Mouse (Mus musculus) embryo, embryonic 10 days (tissue): ENCODE measurements around the gene Cd8a.
"Not testable (repeated sequence)": the region's sequence is repeated elsewhere in the genome, so short reads cannot be mapped to it uniquely, and the experiment has no call there.

Experiments used
- DNase-seq: peaks from one replicate; pipeline ENCODE4 v3.0.0-alpha.2; 2015; ENCODE audit warnings: low spot score

Gene Cd8a

DNA sequence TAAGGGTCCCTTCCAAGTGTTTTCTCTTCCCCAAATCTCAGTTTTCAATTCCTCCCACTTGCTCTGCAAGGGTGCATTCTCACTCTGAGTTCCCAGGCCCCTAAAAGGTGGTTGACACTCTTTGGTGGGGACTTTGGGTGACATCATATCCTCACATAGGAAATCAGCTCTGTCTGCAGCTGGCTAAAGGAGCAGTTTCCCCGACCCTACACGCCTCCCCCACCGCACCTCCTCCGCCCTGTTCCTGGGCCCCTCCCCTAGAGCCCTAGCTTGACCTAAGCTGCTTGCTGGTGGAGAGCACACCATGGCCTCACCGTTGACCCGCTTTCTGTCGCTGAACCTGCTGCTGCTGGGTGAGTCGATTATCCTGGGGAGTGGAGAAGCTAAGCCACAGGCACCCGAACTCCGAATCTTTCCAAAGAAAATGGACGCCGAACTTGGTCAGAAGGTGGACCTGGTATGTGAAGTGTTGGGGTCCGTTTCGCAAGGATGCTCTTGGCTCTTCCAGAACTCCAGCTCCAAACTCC, at the start of gene Cd8a:
TSS of gene Cd8a (plus strand) at position 179 of the 527 bp plus-strand sequence.
- no peak for DNase-seq

DNA sequence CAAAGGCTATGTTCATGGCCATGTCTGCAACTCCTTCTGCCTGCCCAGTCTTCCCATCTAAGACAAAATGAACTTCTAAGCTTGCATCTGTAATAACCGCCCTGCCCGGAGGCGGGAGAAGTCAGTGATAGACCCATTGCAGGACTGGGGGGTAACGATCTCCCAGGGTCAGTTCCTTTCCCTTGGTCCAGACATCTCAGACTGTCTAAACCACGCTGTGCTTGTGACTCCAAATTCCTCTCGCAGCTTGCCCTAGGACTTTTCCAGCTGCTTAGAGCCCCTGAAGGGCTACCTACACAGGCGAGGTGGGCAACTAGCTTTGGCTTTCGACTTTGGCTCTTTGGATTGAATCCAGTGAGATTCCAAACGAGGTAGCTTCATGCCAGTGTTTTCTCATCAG, 48.4 kb upstream of the Cd8a start:
- DNase-seq = no peak

DNA sequence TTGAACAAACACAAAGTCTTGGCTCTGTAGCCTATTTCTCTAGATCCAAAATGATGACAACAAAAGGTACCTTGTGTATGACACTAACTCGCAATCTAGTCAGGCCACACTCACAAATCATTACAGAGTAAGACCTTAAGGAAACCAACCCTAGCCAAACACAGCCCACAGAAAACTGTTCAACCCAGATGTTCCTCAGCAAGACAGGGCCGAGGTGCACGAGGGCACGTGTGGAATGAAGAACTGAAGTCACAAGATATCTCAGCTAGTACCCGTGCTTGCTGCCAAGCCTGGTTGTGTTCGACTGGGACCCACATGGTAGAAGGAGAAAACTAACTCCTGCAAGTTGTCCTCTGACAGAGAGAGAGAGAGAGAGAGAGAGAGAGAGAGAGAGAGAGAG, 43.3 kb upstream of the Cd8a start:
- DNase-seq = no peak

DNA sequence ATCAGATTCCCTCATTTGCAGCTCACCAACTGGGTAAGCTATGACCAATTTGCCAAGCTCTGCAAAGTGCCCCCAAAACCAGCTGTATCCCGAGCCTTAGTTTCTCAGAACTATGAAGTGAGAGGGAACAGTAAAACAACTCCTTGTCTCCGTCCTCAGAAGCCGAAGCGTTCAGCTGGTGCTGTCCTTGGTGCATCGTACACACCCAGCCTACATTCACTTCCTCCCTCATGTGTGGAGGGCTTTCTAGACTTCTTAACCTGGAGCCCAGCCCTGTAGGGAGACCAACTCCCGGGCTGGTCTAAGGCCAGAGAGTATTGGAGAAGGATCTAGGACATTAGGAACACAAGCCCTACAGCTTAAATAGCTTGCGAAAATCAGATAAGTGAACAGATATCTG, 42.7 kb upstream of the Cd8a start:
- no peak for DNase-seq

DNA sequence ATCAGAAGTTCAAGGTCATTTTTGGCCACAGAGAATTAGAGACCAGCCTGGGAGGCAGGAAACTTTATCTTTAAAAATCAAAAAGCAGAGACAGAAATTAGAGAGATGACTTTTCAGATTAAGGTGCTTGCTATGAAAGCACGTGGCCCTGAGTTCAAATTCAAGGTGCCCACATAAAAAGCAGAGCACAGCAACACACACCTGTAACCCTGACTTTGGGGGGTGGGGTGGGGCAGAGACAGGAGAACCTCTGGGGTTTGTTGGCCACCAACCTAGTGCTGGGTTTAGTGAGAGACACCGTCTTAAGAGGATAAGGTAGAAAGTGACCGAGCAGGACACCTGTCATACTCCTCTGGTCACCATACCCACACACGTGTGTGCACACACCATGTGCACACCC, 41.7 kb upstream of the Cd8a start:
- DNase-seq = not testable (repeated sequence)

DNA sequence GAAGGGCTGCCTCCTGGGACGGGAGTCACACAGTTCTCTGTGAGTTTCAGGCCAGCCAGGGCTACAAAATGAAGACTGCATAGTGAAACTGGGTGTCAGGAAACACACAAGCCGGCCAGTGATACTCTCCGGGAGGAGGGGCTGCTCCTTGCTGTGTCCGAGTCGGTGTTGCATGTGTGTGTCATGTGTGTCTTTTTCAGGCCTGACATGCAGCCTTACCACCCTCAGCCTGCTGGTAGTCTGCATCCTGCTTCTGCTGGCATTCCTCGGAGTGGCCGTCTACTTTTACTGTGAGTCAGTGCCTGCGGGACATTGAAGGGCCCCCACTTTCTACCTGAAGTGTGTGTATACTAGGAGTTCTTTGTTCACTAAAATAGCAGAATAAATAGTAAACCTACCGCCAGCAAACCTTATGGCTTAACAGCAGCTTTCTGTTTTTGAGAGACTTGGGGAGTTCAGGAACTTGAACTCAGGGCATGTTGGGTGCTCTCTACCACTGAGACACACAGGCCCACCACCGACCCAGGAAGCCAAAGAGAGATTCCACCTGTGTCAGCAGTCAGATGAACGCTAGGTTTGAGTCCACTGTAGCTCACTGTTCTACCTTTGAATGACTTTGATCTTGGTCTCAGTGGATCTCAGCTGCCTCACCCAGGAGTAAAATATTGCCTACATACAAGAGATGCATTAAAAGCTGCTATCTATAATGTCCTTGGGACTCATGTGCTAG, 40.8 kb upstream of the Cd8a start:
- no peak for DNase-seq

DNA sequence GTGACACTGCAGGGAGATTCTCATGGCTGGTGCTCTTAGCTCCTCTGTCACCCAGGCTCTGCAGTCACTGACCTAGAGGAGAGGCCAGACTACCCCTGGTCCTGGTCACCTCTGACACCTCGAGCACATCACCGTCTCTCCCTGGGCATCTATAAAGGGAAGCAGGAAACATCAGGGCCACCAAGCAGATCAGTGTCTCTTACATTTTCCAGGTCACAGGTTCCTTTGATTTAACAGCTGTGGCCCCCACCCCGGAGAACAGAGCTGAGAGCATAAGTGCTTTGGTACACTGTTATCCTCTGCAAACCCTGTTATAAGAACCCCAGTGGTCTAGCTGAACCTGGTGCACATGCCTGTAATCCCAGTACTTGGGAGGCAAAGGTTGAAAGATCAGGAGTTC, 40.2 kb upstream of the Cd8a start:
- no peak for DNase-seq

DNA sequence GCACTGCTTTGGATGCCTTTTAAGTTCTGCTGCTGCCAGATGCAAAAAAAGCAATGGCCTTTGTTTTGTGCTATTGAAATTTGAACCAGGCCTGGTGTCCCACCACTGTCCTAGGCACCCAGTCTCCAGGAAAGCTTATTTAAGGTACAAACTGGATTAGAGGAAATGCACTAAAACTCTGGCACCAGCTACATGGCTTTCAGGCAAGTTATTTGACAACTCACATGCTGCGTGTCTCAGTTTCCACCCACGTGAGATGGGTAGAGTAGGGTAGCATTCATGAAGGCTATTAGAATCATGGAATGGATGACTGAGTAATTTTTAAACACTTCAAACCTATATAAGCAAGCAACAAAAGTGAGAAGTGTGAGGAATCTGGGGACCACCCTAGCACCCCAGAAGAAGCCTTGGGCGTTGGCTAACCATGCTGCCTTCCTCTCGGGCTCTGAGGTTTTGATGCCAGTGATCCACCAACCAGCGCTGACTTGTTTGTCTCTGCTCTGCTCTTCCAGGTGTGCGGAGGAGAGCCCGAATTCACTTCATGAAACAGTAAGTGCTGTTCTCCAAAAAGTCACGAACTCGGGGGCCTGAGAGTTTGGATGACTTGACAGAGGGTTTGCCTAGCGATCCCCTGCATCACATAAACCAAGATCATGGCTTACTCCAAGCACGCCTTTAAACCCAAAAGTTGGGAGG, 39.5 kb upstream of the Cd8a start:
- DNase-seq = no peak

DNA sequence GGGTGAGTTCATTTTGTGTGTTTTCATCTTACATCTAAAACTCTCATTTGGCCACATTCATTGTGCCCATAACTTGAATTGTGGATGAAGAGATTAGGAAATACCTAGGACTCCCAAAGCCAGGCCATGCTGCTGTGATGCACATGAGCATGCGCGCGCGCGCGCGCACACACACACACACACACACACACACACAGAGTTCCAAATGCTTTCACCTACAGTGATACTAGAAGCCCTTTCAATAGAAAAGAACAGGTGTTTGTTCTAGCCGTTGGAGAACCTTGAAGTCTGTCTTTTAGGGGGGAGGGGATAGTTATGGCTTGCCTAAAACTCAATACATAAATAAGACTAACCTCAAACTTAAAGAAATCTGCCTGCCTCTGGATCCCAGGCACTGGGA, 35.6 kb upstream of the Cd8a start:
- DNase-seq = no peak

DNA sequence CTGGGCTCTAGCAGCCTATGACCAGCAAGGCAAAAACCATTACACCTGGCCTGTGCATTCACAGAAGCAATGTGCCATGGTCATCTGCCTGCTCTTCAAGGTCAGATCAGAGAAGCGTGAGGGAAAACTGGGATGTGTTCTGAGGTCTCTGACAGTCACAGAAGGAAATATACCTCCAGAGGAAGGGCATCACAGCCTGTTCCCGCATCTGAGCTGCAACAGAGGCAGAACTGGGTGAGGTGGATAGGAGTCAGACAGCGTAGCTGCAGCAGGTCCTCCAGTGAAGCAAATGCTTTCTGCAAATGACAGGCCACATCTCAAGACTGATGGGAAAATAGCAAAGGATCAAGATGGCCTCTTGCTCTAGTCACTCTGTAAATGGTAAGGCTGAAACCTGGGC, 34.3 kb upstream of the Cd8a start:
- no peak for DNase-seq

DNA sequence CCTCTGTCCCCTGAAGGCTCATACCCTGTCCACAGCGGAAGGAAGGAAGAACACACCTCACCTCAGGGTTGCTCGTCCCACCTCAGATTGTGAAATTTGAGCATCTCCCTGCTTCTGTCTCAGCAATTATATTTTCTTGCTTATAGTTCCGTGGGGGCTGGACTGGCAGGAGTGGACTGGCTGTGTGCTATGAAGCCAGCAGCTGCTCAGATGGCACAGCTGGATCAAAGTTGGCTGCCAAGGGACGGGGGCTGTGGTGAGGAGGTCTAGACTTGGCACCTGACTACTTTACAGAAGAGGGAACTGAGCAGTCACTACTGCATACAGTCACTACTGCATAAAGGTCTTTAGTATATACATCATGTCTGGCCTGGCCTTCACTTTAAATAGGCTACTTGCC, 33.9 kb upstream of the Cd8a start:
- DNase-seq = no peak

DNA sequence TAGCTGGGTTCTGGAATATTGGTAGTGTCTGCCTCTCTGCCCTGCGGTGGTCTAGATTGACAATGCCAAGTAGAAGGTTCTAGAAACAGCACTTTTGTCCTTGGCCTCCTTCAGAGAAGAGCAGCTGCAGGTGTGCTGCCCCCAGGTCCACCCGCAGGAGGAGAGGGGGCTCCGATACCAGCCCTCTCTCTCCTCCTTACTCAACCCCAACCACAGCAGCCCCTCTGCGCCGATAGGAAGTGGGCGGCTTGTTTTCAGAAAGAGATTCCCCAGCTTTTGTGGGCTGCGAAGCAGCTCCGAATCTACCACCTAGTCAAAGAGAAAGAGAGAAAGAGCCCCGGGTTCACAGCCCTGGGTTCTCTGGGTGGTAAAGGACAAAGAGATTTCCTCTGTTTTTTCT, 32.0 kb upstream of the Cd8a start:
- DNase-seq = no peak

DNA sequence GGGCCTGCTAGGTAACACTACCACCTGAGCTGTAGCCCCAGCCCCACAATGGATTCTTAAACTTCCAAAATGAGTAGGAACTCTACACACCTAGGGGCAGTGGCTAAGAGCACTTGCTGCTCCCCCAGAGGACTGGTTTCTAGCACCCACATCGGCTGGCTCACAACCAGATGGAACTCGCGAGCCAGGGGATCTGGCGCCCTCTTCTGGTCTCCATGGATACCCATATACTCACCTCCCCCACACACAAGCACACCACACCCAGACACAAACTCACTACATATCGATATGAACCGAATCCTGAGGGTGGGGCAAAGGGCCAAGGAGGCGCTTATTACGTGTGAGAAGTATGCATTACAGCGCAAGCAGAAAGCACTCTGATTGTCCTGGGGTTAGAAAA, 25.2 kb upstream of the Cd8a start:
- DNase-seq = no peak

DNA sequence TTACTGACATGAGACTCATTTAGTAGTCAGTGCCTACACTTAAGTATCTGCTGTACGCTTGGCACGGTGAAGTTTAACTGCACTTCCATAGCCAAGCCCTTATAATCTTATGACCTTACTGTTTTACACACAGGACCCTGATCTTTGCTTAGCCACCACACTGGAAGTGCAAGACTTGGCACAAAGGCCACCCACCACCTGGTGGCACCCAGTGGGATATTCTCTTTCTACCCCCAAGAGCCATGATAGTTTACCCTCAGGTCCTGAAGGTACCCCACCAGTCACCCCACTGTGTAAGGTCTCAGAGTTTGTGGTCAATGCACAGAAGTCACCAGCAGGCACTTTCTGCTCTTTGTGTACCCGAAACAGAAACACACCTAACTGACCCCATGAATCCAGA, 22.0 kb upstream of the Cd8a start:
- no peak for DNase-seq

DNA sequence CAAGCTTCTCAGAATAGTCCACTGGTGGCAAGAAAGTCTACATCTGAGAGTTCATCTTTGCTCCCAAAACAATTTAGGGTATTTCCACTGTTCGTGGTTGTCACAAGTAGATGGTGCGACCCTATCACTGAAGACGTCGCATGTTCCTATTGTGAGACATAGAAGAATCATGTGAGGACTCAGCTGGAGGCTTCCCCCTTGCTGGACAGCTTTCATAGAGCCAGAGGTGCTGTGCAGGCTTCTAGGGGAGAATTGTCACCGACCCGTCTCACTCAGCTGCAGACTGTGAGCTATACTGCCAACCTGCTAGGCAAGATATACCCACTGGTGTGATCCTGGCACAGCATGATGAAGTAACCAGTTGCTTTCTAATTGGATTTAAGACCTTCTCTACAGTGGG, 21.0 kb upstream of the Cd8a start:
- DNase-seq = no peak

DNA sequence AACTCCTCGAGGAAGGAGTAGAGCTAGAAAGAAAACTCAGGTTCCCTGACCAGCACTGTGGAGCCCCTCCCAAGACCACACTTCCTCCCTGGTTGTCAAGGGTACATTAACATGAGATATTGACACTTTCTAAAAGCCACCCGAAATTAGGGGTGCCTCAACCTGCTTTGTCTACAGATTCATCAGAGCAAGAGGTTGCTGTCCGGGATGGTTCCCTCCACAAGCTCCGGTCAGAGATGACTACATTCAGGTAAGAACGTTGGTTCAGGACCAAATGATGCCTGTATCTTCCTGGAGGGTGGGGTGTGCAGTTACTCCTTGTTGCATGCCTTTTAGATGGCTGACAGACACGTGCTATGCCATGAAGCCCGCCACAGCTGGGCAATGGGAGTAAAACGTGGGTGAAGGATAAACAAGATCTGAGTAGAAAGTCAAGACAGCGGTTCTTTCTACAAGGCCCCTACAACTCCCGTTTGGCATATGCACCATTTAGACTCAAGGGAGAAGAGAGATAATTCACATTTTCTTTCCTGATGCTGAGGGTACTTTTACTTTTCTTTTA, 20.3 kb upstream of the Cd8a start:
- no peak for DNase-seq

DNA sequence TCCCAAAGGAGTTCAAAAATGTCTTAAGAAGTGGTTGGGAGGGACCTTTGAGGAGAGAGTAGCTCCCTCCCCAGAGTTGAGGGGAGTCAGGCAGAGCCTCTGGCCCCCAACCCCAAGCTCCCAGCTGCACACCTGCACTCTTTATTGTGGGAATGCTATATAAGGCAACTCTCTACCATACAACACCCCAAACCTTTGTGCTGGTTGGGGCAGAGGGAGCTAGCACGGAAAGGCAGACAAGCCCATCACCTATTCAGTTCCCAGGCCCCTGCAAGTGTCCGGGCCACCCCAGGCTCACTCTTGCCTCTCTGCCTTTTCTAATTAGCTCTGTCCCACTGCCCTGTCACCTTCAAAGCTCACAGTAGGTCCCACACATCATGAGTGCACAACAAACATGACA, 19.5 kb upstream of the Cd8a start:
- DNase-seq = no peak

DNA sequence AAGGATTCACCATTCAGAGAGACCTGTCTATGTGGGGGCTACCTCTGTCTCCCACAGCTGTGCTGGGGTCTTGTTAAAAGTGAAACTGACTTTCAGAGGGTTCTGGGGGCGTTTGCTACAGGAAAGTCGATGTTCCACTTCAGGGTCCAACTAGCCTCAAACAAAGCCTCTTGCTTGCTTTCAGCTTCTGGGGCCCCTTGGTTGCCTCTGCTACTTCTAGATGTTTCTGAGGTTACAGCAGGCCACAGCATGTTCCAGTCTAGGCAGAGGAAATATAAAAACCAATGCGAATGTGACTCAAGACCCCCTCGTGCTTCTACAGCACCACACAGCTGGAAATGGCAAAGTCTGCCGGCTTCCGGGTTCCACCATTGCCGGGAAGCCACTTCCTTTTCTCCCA, 15.7 kb upstream of the Cd8a start:
- DNase-seq = no peak

DNA sequence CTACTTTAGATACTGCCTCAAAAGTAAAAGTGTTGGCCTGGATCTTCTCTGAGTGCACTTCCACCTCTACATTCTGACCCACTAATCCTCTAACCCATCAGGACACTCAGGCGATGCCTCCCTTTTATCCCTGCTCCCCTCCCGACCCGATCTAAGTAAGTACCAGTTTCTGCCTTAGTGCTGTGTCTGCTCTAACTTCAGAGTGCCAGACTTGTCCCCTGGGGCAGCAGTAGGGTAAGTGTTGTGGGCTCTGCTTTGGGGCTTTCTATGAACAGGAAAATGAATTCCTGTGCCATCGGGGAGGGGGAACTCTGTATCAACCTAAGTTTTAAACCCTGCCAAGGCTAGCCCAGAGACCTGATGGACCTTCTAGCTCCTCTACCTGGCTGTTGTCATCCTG, 13.0 kb upstream of the Cd8a start:
- DNase-seq = no peak

DNA sequence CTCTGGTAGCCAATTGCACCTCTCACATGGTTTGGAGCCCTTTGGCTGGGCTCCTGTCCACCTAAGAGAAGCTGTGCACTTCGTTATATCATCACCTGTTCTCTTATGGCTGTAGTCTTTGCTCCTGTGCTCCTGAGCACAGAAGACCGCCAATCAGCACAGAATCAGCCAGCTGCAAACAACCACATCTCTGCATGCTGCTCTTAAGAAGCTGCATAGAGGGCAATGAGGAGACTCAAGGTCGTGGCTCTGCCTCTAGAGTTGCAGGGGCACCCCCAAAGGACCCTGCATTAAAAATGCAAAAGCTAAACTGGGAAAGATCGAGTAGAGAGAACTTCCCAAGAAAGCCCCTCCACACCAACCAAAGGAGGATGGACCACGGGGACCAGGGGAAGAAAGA, 12.5 kb upstream of the Cd8a start:
- no peak for DNase-seq

DNA sequence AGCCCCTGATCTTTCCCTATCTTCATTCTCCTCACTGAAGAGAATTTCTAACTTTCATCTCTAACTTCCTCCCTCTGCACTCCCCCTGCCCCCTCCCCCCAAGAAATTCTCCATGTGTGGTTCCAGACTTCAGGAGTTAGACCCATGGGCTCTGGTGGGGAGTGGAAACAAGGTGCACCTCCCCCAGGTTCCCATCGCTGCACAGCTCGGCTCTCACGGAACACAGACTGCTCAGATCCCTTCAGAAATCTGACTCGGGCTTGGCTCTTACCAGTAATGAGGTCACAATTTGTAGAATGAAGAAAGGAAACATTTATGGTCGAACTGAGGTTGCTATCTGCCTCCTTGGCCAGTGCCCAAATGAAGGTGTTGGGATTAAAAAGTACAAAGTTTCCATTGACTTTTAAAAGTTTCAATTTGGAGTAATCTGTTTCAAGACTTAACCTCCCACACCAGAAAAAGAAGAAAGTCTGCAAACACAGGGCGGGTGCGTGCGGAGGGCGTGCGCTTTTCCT, 12.0 kb upstream of the Cd8a start:
- DNase-seq = no peak

DNA sequence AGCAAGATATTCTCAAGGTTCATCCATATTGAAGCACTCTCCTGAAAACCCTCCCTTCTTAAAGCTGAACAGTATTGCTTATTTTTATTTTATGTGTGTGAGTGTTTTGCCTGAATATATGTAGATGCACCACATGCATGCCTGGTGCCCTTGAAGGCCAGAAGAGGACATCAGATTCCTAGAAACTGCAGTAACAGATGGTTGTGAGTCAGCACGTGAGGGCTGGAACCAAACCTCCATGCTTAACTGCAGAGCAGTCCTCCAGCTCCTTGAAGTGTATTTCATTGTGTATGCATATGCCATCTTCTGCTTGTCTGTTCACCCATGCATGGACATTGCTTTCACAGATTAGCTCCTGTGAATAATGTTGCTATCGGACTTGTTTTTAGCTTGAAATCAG, 9.2 kb upstream of the Cd8a start:
- DNase-seq = no peak

DNA sequence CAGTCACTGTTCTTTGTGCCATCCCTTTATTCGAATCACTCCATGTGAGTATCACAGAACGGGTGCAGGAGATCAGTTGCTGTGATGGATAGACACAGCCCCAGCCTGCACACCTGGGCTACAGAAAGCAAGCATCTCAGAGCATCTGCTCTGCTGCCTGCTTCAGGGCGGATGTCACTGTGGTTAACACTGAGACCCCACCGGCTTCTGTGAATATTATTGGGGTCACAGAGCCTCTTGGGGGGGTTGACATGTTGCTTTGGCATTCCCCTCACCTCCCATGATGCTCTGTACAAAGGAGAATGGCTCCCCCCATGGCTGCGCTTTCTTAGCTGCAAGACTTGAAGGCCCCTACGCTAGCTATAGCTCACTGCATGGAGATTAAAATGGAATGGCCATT, 3.8 kb upstream of the Cd8a start:
- DNase-seq = no peak
